22 mouse cellular contexts compared by ENCODE assay signal in genomic region chr4:136114747-136115146, GRCm38 (mm10). TPM values are rescaled to one million over a fixed set of nuclear protein-coding genes. Genes with fewer than 3 reads are reported as not detected.
A peak's percentile ranks its signal among the peaks of the same experiment; 100 is the strongest.
DNase-seq lines count a peak whose midpoint lies in the region; ATAC-seq lines count a peak whose summit lies in the region.
"Had no signal": no experiment of that assay in that cellular context is flagged by ENCODE, and none has a peak within 500 bp of the region (broad histone marks: within the 10 kb centered on the region; RNA-seq: fewer than 3 reads in every experiment).

No protein-coding gene starts in this region.

- no peak overlapping the region for H3K4me3 ChIP-seq in heart, embryonic 11.5 days (ENCODE audit: low read depth, low read length)
- no peak overlapping the region for H3K4me3 ChIP-seq in midbrain, embryonic 10.5 days
- no peak overlapping the region for H3K4me3 ChIP-seq in midbrain, embryonic 13.5 days (replicated peaks)
- no peak overlapping the region for H3K4me3 ChIP-seq in embryonic facial prominence, embryonic 10.5 days
- H3K4me3 ChIP-seq: heart, embryonic 13.5 days; hindbrain, embryonic 12.5 days; hindbrain, embryonic 15.5 days had no signal

- ATAC-seq in heart, embryonic 11.5 days (replicated peaks; ENCODE audit: insufficient number of reproducible peaks, low FRiP score, low TSS enrichment), result no peak
- ATAC-seq in midbrain, embryonic 13.5 days, result no peak
- ATAC-seq: activated CD4-positive, CD25-positive, alpha-beta regulatory T cell, adult 4 months; forebrain, embryonic 14.5 days; forebrain, postnatal 0 days had no signal

- no peak overlapping the region for H3K4me2 ChIP-seq in heart, embryonic 11.5 days
- H3K4me2 ChIP-seq in midbrain, embryonic 13.5 days (replicated peaks), result no peak overlapping the region
- H3K4me2 ChIP-seq: heart, embryonic 13.5 days; hindbrain, embryonic 12.5 days; hindbrain, embryonic 15.5 days had no signal

- peaks cover 25% of the 10 kb centered on the region for H3K4me1 ChIP-seq in heart, embryonic 11.5 days (ENCODE audit: control insufficient read depth, insufficient read depth, low read length)
- H3K4me1 ChIP-seq in midbrain, embryonic 10.5 days, result peaks cover 32% of the 10 kb centered on the region
- H3K4me1 ChIP-seq in midbrain, embryonic 13.5 days (replicated peaks), result no peaks in the 10 kb centered on the region; the same call in 1 of the 2 replicates
- H3K4me1 ChIP-seq in embryonic facial prominence, embryonic 10.5 days, result peaks cover 42% of the 10 kb centered on the region
- H3K4me1 ChIP-seq: hindbrain, embryonic 15.5 days had no signal

- H3K36me3 ChIP-seq in heart, embryonic 11.5 days (ENCODE audit: control insufficient read depth, insufficient read depth, low read length), result no peaks in the 10 kb centered on the region
- H3K36me3 ChIP-seq in midbrain, embryonic 10.5 days, result no peaks in the 10 kb centered on the region
- H3K36me3 ChIP-seq in midbrain, embryonic 13.5 days, result no peaks in the 10 kb centered on the region
- H3K36me3 ChIP-seq in embryonic facial prominence, embryonic 10.5 days (replicated peaks), result no peaks in the 10 kb centered on the region
- H3K36me3 ChIP-seq: heart, embryonic 13.5 days; hindbrain, embryonic 12.5 days; hindbrain, embryonic 15.5 days had no signal

- H3K9ac ChIP-seq in heart, embryonic 11.5 days (ENCODE audit: low read depth, low read length), result no peak overlapping the region
- no peak overlapping the region for H3K9ac ChIP-seq in midbrain, embryonic 13.5 days (replicated peaks)
- H3K9ac ChIP-seq: forebrain, postnatal 0 days; heart, embryonic 13.5 days; hindbrain, embryonic 12.5 days; hindbrain, embryonic 15.5 days had no signal

- H3K27me3 ChIP-seq in heart, embryonic 11.5 days (ENCODE audit: control insufficient read depth, insufficient read depth, low read length), result no peaks in the 10 kb centered on the region
- no peaks in the 10 kb centered on the region for H3K27me3 ChIP-seq in midbrain, embryonic 10.5 days (ENCODE audit: low read depth, poor library complexity, severe bottlenecking)
- peaks cover 5% of the 10 kb centered on the region; the same call in 1 of the 2 replicates for H3K27me3 ChIP-seq in midbrain, embryonic 13.5 days
- H3K27me3 ChIP-seq in embryonic facial prominence, embryonic 10.5 days (replicated peaks; ENCODE audit: low read depth, poor library complexity, severe bottlenecking), result no peaks in the 10 kb centered on the region
- H3K27me3 ChIP-seq: heart, embryonic 13.5 days; hindbrain, embryonic 12.5 days; hindbrain, embryonic 15.5 days had no signal

- no peaks in the 10 kb centered on the region for H3K9me3 ChIP-seq in heart, embryonic 11.5 days (replicated peaks; ENCODE audit: control insufficient read depth, low read length)
- H3K9me3 ChIP-seq in midbrain, embryonic 10.5 days (replicated peaks), result no peaks in the 10 kb centered on the region
- H3K9me3 ChIP-seq in midbrain, embryonic 13.5 days, result no peaks in the 10 kb centered on the region
- no peaks in the 10 kb centered on the region for H3K9me3 ChIP-seq in embryonic facial prominence, embryonic 10.5 days
- H3K9me3 ChIP-seq: heart, embryonic 13.5 days; hindbrain, embryonic 12.5 days; hindbrain, embryonic 15.5 days had no signal

- DNase-seq in adrenal gland, adult (ENCODE audit: inconsistent age in 2 of 2, low spot score in 1 of 2), result peak; percentile 55 to 73
- no peak for DNase-seq in adrenal gland, postnatal 4 days (ENCODE audit: low spot score in 2 of 2)
- DNase-seq in heart, postnatal 4 days, result no peak
- DNase-seq in midbrain, embryonic 10.5 days (ENCODE audit: low spot score), result no peak
- DNase-seq in embryonic facial prominence, embryonic 10.5 days (ENCODE audit: low spot score), result no peak
- DNase-seq in frontal cortex, postnatal 25 days (ENCODE audit: low spot score in 2 of 2), result no peak
- DNase-seq: cerebellum, adult 11-12 months; cerebellum, adult 8-10 months; cerebellum, postnatal 10 days; cerebellum, postnatal 36 days; embryo, embryonic 11 days; forebrain, postnatal 0 days; gastrocnemius, postnatal 25 days; heart, adult 18-20 months; heart, postnatal 14 days had no signal

- WGBS in heart, embryonic 11.5 days (ENCODE audit: insufficient replicate concordance), result 70% methylated on average over 5 of the region's 5 CpGs
- 91% methylated on average over 5 of the region's 5 CpGs for WGBS in midbrain, embryonic 10.5 days
- WGBS in midbrain, embryonic 13.5 days, result 91% methylated on average over 5 of the region's 5 CpGs
- 80% methylated on average over 5 of the region's 5 CpGs for WGBS in embryonic facial prominence, embryonic 10.5 days

- H3K27ac ChIP-seq in heart, embryonic 11.5 days (ENCODE audit: low read depth, low read length), result peak overlapping the region; percentile 32; the same call in 1 of the 2 replicates
- peak overlapping the region; percentile 59; the same call in 1 of the 2 replicates for H3K27ac ChIP-seq in midbrain, embryonic 10.5 days (replicated peaks)
- no peak overlapping the region for H3K27ac ChIP-seq in midbrain, embryonic 13.5 days
- peak overlapping the region; percentile 30; the same call in 1 of the 2 replicates for H3K27ac ChIP-seq in embryonic facial prominence, embryonic 10.5 days (replicated peaks)
- H3K27ac ChIP-seq: heart, embryonic 13.5 days; hindbrain, embryonic 12.5 days; hindbrain, embryonic 15.5 days had no signal

RNA-seq across cellular contexts. Expression of gene Id3, which starts 28.6 kb away (rescaled TPM):
- total RNA-seq in adrenal gland, postnatal 4 days (2021), result 10 to 100 TPM; 97.4 to 99.5 TPM
- 411 and 415 TPM in 2 replicates for polyA plus RNA-seq in heart, embryonic 11.5 days (2014; fragmentation: Nextera tagmentation; extraction: Ambion mirVana)
- total RNA-seq in heart, postnatal 4 days (2021), result 10 to 100 TPM; 96.2 to 97.8 TPM
- polyA plus RNA-seq in midbrain, embryonic 10.5 days (2016; fragmentation: Nextera tagmentation; extraction: Ambion mirVana), result 619 and 802 TPM in 2 replicates
- 175 and 214 TPM in 2 replicates for polyA plus RNA-seq in midbrain, embryonic 13.5 days (2015; fragmentation: Nextera tagmentation; extraction: Ambion mirVana)
- 593 and 611 TPM in 2 replicates for polyA plus RNA-seq in embryonic facial prominence, embryonic 10.5 days (2016; fragmentation: Nextera tagmentation; extraction: Ambion mirVana)

RNA-seq across cellular contexts. Expression of gene E2f2, which starts 57.4 kb away (rescaled TPM):
- total RNA-seq in adrenal gland, postnatal 4 days (2021), result 10 to 100 TPM; 15.0 to 23.0 TPM
- polyA plus RNA-seq in heart, embryonic 11.5 days (2014; fragmentation: Nextera tagmentation; extraction: Ambion mirVana), result 4.8 and 5.8 TPM in 2 replicates
- 1 to 10 TPM; 5.8 to 9.7 TPM for total RNA-seq in heart, postnatal 4 days (2021)
- 10.3 and 10.8 TPM in 2 replicates for polyA plus RNA-seq in midbrain, embryonic 10.5 days (2016; fragmentation: Nextera tagmentation; extraction: Ambion mirVana)
- 3.8 and 4.0 TPM in 2 replicates for polyA plus RNA-seq in midbrain, embryonic 13.5 days (2015; fragmentation: Nextera tagmentation; extraction: Ambion mirVana)
- 6.2 TPM in 2 replicates for polyA plus RNA-seq in embryonic facial prominence, embryonic 10.5 days (2016; fragmentation: Nextera tagmentation; extraction: Ambion mirVana)

Comparison
In these comparisons a context has a peak if more than half of its experiments do, and no peak if none do; other contexts are left out.
1. DNase-seq: peak in adrenal gland, adult (2 of 2); none in adrenal gland, postnatal 4 days (0 of 2), heart, postnatal 4 days (single experiment), midbrain, embryonic 10.5 days (single experiment), embryonic facial prominence, embryonic 10.5 days (single experiment) and frontal cortex, postnatal 25 days (0 of 2).